Mouse (Mus musculus) limb, embryonic 14.5 days (tissue): Measurements from ENCODE around the gene Aldh4a1. TPM values are rescaled to one million over a fixed set of nuclear protein-coding genes. Genes with fewer than 3 reads are reported as not detected.

Experiments used
- ATAC-seq: fragments of 200-750 bp; cut with Nextera tagmentation; 2 replicates; pipeline ENCODE4 v1.8.0; 2017; ENCODE audit warnings: low read depth, moderate number of reproducible peaks, moderate TSS enrichment; ENCODE audit not compliant: low FRiP score
- DNase-seq: peaks from one replicate; pipeline ENCODE4 v3.0.0-alpha.2; 2015; ENCODE audit warnings: low spot score
- H3K27ac ChIP-seq: fragments of 300-500 bp; sonication (generic); replicated peaks from 2 replicates; pipeline ENCODE4 v1.5.1; 2014; ENCODE audit warnings: low read depth, mild to moderate bottlenecking, low read length, moderate library complexity, mixed read lengths
- H3K27me3 ChIP-seq: fragments of 300-500 bp; sonication (generic); 2 replicates; pipeline ENCODE4 v1.6.1; 2014; ENCODE audit warnings: low read length, mixed read lengths; ENCODE audit not compliant: control insufficient read depth, insufficient read depth
- H3K36me3 ChIP-seq: fragments of 300-500 bp; sonication (generic); 2 replicates; pipeline ENCODE4 v1.6.1; 2014; ENCODE audit warnings: mild to moderate bottlenecking, low read length, moderate library complexity, mixed read lengths; ENCODE audit not compliant: control insufficient read depth, insufficient read depth
- H3K4me1 ChIP-seq: fragments of 300-500 bp; sonication (generic); 2 replicates; pipeline ENCODE4 v1.6.1; 2014; ENCODE audit warnings: antibody characterized with exemption, low read length, mixed read lengths; ENCODE audit not compliant: control insufficient read depth, insufficient read depth
- H3K4me2 ChIP-seq: fragments of 300-500 bp; sonication (generic); replicated peaks from 2 replicates; pipeline ENCODE4 v1.6.1; 2014; ENCODE audit warnings: low read depth, mild to moderate bottlenecking, low read length, moderate library complexity; ENCODE audit not compliant: severe bottlenecking
- H3K4me3 ChIP-seq: fragments of 300-500 bp; sonication (generic); replicated peaks from 2 replicates; pipeline ENCODE4 v1.5.1; 2014; ENCODE audit warnings: low read length
- H3K9ac ChIP-seq: fragments of 300-500 bp; sonication (generic); 2 replicates; pipeline ENCODE4 v1.6.1; 2014; ENCODE audit warnings: mild to moderate bottlenecking, low read depth, low read length, moderate library complexity; ENCODE audit not compliant: severe bottlenecking
- H3K9me3 ChIP-seq: fragments of 300-500 bp; sonication (generic); 2 replicates; pipeline ENCODE4 v1.6.1; 2016; ENCODE audit warnings: low read length; ENCODE audit not compliant: control insufficient read depth
- POLR2A ChIP-seq: fragments of 200-500 bp; IDR thresholded peaks from 2 replicates; pipeline ENCODE4 v1.8.0; 2012; ENCODE audit warnings: inconsistent platforms, mild to moderate bottlenecking, moderate library complexity, borderline replicate concordance; ENCODE audit not compliant: insufficient read depth, insufficient read length; ENCODE audit errors: extremely low read depth
- WGBS: fragments of 180-500 bp; shearing (Covaris S2); extraction: QIAGEN DNeasy Blood & Tissue Kit; methylation state at CpG from one replicate; pipeline ENCODE4 v1.1.7; 2014; 5-methylcytosine and 5-hydroxymethylcytosine counted together
- polyA plus RNA-seq, 2 experiments: library from polyadenylated mRNA; depleted of rRNA in 1 of 2; stranded (reverse) in 1 of 2; unstranded in 1 of 2; fragments of >200 nt; fragmentation: Nextera tagmentation in 1 of 2; extraction: Ambion mirVana in 1 of 2; gene quantifications; 2 replicates each; pipeline versions ENCODE4 v1.2.1 to v1.2.3; 2012 to 2014

The Aldh4a1 gene
- polyA plus RNA-seq, 2 experiments: 21.9 to 23.0 TPM

DNA sequence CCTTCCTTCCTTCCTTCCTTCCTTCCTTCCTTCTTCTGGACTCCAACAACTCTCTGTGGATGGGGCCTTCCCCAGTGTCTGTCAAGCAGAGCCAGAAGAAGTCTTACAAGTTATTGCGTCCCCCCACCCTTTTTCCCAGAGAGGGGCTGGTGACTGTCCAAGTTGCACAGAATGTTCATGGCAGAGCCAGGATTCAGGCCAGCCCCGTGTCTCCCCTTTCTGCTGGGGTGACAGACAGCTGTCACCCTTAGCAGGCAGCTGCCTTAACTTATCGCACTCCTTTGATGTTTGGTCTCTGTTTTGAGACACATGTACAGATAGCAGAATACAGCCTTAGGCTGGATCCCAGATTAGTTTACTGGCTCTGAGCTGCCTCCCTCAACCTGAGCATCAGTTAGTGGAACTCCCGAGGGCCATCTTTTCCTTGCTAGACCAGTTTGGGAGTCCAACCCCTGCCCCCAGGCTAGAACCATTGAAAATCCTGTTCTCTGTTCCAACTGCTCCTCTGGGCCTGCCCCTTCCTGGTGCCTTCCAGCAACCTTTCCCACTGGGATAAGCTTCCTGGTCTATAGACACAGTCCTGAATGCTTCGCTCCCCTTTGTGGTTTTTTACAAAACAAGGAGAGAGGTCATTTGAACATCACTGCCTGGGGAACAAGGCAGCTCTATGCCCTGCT lies 33.2 kb upstream of the Aldh4a1 start:
- H3K4me2 ChIP-seq: no peak overlapping the region
- ATAC-seq: no peak
- H3K36me3 ChIP-seq: no peaks in the 10 kb centered on the region
- no peak overlapping the region for H3K9ac ChIP-seq
- H3K4me3 ChIP-seq: no peak overlapping the region
- H3K27ac ChIP-seq: no peak overlapping the region
- peaks cover 8% of the 10 kb centered on the region for H3K4me1 ChIP-seq
- H3K27me3 ChIP-seq: no peaks in the 10 kb centered on the region
- WGBS: 43% methylated on average over 5 of the region's 5 CpGs
- no peak for TF ChIP-seq POLR2A
- DNase-seq: peak; percentile 38
- H3K9me3 ChIP-seq: no peaks in the 10 kb centered on the region

DNA sequence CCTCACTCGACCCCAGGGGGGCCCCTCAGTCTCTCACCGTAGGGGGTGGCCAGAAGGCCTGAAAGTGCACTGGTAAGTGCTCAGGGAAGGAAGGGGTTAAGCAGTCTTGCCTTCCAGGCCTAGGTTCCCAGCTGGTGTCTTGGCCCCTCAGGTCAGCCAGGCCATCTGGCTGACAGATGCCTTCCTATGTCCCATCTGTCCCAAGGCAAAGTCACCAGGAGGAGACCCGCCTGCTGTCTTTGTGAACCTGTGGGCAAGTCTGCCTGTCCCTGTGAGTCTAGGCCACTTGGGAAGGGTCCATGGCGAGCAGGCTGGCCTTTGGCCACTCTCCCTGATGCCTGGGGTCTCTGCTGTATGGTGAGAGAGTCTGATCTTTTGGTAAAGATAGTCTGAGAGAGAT lies 32.2 kb upstream of the Aldh4a1 start:
- peaks cover 11% of the 10 kb centered on the region for H3K4me1 ChIP-seq
- no peaks in the 10 kb centered on the region for H3K9me3 ChIP-seq
- H3K9ac ChIP-seq: no peak overlapping the region
- ATAC-seq (no peak), DNase-seq (no peak)
- 37% methylated on average over 4 of the region's 4 CpGs for WGBS
- no peak overlapping the region for H3K4me3 ChIP-seq
- no peak overlapping the region for H3K4me2 ChIP-seq
- no peak for TF ChIP-seq POLR2A
- no peaks in the 10 kb centered on the region for H3K36me3 ChIP-seq
- no peak overlapping the region for H3K27ac ChIP-seq
- no peaks in the 10 kb centered on the region for H3K27me3 ChIP-seq

DNA sequence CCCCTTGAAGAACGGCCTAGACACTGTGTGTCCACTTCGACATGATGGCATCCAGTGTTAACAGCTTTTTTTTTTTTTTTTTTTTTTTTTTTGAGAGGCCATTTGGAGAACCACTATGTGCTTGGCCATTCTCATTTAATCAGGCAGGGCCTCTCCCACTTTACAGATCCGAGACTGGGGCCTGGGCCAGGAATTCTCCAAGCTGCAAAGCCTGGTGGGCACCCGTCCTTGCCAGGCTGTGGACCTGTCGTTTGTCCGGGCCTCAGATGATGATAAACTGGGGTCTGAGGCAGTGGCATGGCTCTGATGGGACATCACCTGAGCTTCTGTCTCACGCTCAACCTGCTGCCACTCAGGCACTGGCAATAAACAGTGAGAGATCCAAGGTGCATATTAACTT lies 29.8 kb upstream of the Aldh4a1 start:
- Histone ChIP-seq H3K27ac (no peak overlapping the region), H3K9ac (no peak overlapping the region), H3K9me3 (no peaks in the 10 kb centered on the region), H3K27me3 (no peaks in the 10 kb centered on the region), H3K36me3 (no peaks in the 10 kb centered on the region), H3K4me3 (no peak overlapping the region), H3K4me1 (peaks cover 33% of the 10 kb centered on the region), H3K4me2 (no peak overlapping the region)
- DNase-seq (no peak), ATAC-seq (no peak)
- TF ChIP-seq POLR2A: no peak
- 53% methylated on average over 7 of the region's 7 CpGs for WGBS

DNA sequence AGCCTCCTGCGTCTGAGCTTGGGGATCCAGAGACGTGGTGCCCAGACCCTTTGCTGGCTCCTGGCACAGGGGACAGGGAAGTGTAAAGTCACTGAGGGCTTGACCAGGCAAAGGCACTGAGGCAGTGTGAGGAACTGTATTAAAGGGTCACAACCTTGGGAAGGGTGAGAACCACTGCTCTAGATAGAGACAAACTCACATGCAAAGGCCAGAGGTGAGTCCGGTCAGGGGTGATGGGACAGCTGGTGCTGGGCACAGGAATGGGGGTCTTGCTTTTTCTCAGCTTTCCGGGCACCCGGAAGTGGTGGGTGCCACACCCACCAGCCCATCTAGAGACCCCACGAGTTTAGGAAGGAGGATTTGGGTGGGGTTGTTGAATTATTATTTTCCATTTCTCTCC lies 29.3 kb upstream of the Aldh4a1 start:
- H3K4me2 ChIP-seq: no peak overlapping the region
- ATAC-seq (no peak), DNase-seq (no peak)
- no peak overlapping the region for H3K9ac ChIP-seq
- no peaks in the 10 kb centered on the region for H3K9me3 ChIP-seq
- H3K4me1 ChIP-seq: peaks cover 37% of the 10 kb centered on the region
- H3K36me3 ChIP-seq: no peaks in the 10 kb centered on the region
- no peak for TF ChIP-seq POLR2A
- WGBS: 55% methylated on average over 6 of the region's 6 CpGs
- no peaks in the 10 kb centered on the region for H3K27me3 ChIP-seq
- no peak overlapping the region for H3K4me3 ChIP-seq
- no peak overlapping the region for H3K27ac ChIP-seq

DNA sequence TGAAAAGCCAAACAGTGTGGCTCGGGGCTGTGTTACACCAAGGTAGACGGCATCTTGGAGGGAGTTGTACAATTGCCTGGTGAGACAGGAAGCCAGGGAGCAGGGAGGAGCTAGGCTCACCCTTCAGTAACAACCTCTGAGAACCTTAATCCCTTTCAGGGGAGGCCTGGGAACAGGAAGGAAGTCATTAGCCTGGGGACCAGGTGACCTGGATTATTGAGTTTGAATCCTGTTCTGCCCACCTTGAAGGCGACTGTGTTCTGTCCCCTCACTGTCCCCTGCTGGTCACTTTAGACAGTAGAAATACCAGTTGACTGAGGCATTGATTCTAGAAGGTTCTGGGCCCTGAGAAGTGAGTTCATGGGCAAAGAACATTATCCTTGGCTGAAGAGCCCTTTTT lies 28.6 kb upstream of the Aldh4a1 start:
- DNase-seq (no peak), ATAC-seq (no peak)
- Histone ChIP-seq H3K27ac (no peak overlapping the region), H3K27me3 (no peaks in the 10 kb centered on the region), H3K4me3 (no peak overlapping the region), H3K9me3 (no peaks in the 10 kb centered on the region), H3K4me1 (peaks cover 44% of the 10 kb centered on the region), H3K9ac (no peak overlapping the region), H3K4me2 (no peak overlapping the region), H3K36me3 (no peaks in the 10 kb centered on the region)
- TF ChIP-seq POLR2A: no peak
- WGBS: 22% methylated on average over 2 of the region's 3 CpGs
